In genomic region chr13:23740910-23741309, GRCm38 (mm10) we compare ENCODE assay signal across 8 mouse cellular contexts. TPM values are rescaled to one million over a fixed set of nuclear protein-coding genes. Genes with fewer than 3 reads are reported as not detected.
DNase-seq lines count a peak whose midpoint lies in the region; ATAC-seq and TF ChIP-seq lines count a peak whose summit lies in the region.

No protein-coding gene starts in this region.

- no peaks in the 10 kb centered on the region for H3K36me3 ChIP-seq in embryonic facial prominence, embryonic 13.5 days
- no peaks in the 10 kb centered on the region for H3K36me3 ChIP-seq in limb, embryonic 15.5 days

- peak overlapping the region; percentile 96 for H3K4me3 ChIP-seq in gastrocnemius, adult 2 months
- H3K4me3 ChIP-seq in embryonic facial prominence, embryonic 13.5 days: peak overlapping the region; percentile 65; the same call in 1 of the 2 replicates
- peak overlapping the region; percentile 57; the same call in 1 of the 2 replicates for H3K4me3 ChIP-seq in limb, embryonic 15.5 days

- H3K4me2 ChIP-seq in embryonic facial prominence, embryonic 13.5 days: peak overlapping the region; percentile 97
- peak overlapping the region; percentile 93 for H3K4me2 ChIP-seq in limb, embryonic 15.5 days

- H3K27ac ChIP-seq in gastrocnemius, adult 2 months: peak overlapping the region; percentile 96
- peak overlapping the region; percentile 99 for H3K27ac ChIP-seq in embryonic facial prominence, embryonic 13.5 days
- H3K27ac ChIP-seq in limb, embryonic 15.5 days: peak overlapping the region; percentile 98

- H3K27me3 ChIP-seq in embryonic facial prominence, embryonic 13.5 days: no peaks in the 10 kb centered on the region
- no peaks in the 10 kb centered on the region for H3K27me3 ChIP-seq in limb, embryonic 15.5 days

- H3K9ac ChIP-seq in embryonic facial prominence, embryonic 13.5 days: no peak overlapping the region
- H3K9ac ChIP-seq in limb, embryonic 15.5 days: no peak overlapping the region

- 47% methylated on average over 5 of the region's 5 CpGs for WGBS in embryonic facial prominence, embryonic 13.5 days
- WGBS in limb, embryonic 15.5 days: 56% methylated on average over 5 of the region's 5 CpGs

- ATAC-seq in embryonic facial prominence, embryonic 13.5 days (ENCODE audit: insufficient number of reproducible peaks, insufficient read depth, low FRiP score, low TSS enrichment, low read depth): no peak
- no peak for ATAC-seq in limb, embryonic 15.5 days (ENCODE audit: insufficient number of reproducible peaks, low FRiP score, low TSS enrichment, low read depth)

- DNase-seq in gastrocnemius, adult 2 months: no peak
- no peak for DNase-seq in gastrocnemius, postnatal 10 days
- peak; percentile 34 for DNase-seq in 3T3-L1 (ENCODE audit: low read depth, low spot score)
- no peak for DNase-seq in urinary bladder, postnatal 36 days (ENCODE audit: low spot score in 2 of 2)
- DNase-seq in right cerebral cortex, postnatal 14 days: no peak
- DNase-seq in right cerebral cortex, postnatal 36 days (ENCODE audit: low spot score in 2 of 2): no peak

- H3K9me3 ChIP-seq in embryonic facial prominence, embryonic 13.5 days: no peaks in the 10 kb centered on the region
- no peaks in the 10 kb centered on the region for H3K9me3 ChIP-seq in limb, embryonic 15.5 days

- H3K4me1 ChIP-seq in embryonic facial prominence, embryonic 13.5 days: peaks cover 17% of the 10 kb centered on the region
- H3K4me1 ChIP-seq in limb, embryonic 15.5 days: peaks cover 11% of the 10 kb centered on the region; the same call in 1 of the 2 replicates

- intact Hi-C loops in gastrocnemius, adult 2 months (cut with DNase I): no loop called here

- no peak for TF ChIP-seq CTCF in gastrocnemius, adult 2 months (IDR thresholded peaks at IDR 0.05)

RNA-seq across cellular contexts. Expression of gene Hist1h1c, which starts 2.3 kb away (rescaled TPM):
- 100 to 1,000 TPM; 135 to 164 TPM for total RNA-seq in gastrocnemius, adult 2 months (2021)
- 100 to 1,000 TPM; 361 to 459 TPM for total RNA-seq in gastrocnemius, postnatal 10 days (2021)
- polyA plus RNA-seq in embryonic facial prominence, embryonic 13.5 days (2015; fragmentation: Nextera tagmentation; extraction: Ambion mirVana): 25.0 and 28.9 TPM in 2 replicates
- polyA plus RNA-seq in limb, embryonic 15.5 days (2015; fragmentation: Nextera tagmentation; extraction: Ambion mirVana): 28.0 and 31.1 TPM in 2 replicates

RNA-seq across cellular contexts. Expression of gene Hist1h3c, which starts 4.5 kb away (rescaled TPM):
- total RNA-seq in gastrocnemius, adult 2 months (2021): not detected
- 10 to 100 TPM; 86.2 to 86.5 TPM for total RNA-seq in gastrocnemius, postnatal 10 days (2021)
- 11.3 and 14.4 TPM in 2 replicates for polyA plus RNA-seq in embryonic facial prominence, embryonic 13.5 days (2015; fragmentation: Nextera tagmentation; extraction: Ambion mirVana)
- 5.8 and 6.6 TPM in 2 replicates for polyA plus RNA-seq in limb, embryonic 15.5 days (2015; fragmentation: Nextera tagmentation; extraction: Ambion mirVana)

RNA-seq across cellular contexts. Expression of gene Hist1h2bb, which starts 5.6 kb away (rescaled TPM):
- total RNA-seq in gastrocnemius, adult 2 months (2021): 1 to 10 TPM; 1.1 to 2.3 TPM
- 100 to 1,000 TPM; 106 to 125 TPM for total RNA-seq in gastrocnemius, postnatal 10 days (2021)
- polyA plus RNA-seq in embryonic facial prominence, embryonic 13.5 days (2015; fragmentation: Nextera tagmentation; extraction: Ambion mirVana): 3.5 and 4.2 TPM in 2 replicates
- 2.0 and 2.1 TPM in 2 replicates for polyA plus RNA-seq in limb, embryonic 15.5 days (2015; fragmentation: Nextera tagmentation; extraction: Ambion mirVana)

RNA-seq across cellular contexts. Expression of gene Hist1h2ab, which starts 10.0 kb away (rescaled TPM):
- total RNA-seq in gastrocnemius, adult 2 months (2021): 1 to 10 TPM in 1 of 2 experiments, not detected in 1; 1.9 TPM
- total RNA-seq in gastrocnemius, postnatal 10 days (2021): 100 to 1,000 TPM; 187 to 217 TPM
- polyA plus RNA-seq in embryonic facial prominence, embryonic 13.5 days (2015; fragmentation: Nextera tagmentation; extraction: Ambion mirVana): 53.1 and 58.6 TPM in 2 replicates
- polyA plus RNA-seq in limb, embryonic 15.5 days (2015; fragmentation: Nextera tagmentation; extraction: Ambion mirVana): 23.3 and 37.2 TPM in 2 replicates

RNA-seq across cellular contexts. Expression of gene Hist1h3b, which starts 11.2 kb away (rescaled TPM):
- total RNA-seq in gastrocnemius, adult 2 months (2021): 1 to 10 TPM; 1.6 to 1.8 TPM
- 100 to 1,000 TPM; 213 to 261 TPM for total RNA-seq in gastrocnemius, postnatal 10 days (2021)
- 15.6 and 18.1 TPM in 2 replicates for polyA plus RNA-seq in embryonic facial prominence, embryonic 13.5 days (2015; fragmentation: Nextera tagmentation; extraction: Ambion mirVana)
- polyA plus RNA-seq in limb, embryonic 15.5 days (2015; fragmentation: Nextera tagmentation; extraction: Ambion mirVana): 4.0 and 12.0 TPM in 2 replicates

Comparison
In these comparisons a context has a peak if more than half of its experiments do, and no peak if none do; other contexts are left out.
1. RNA of gene Hist1h3c, which starts 4.5 kb away (total RNA-seq): 86.2 to 86.5 TPM in gastrocnemius, postnatal 10 days; not detected in gastrocnemius, adult 2 months; every median in the first group is over 10 times any median in the second.
2. RNA of gene Hist1h2bb, which starts 5.6 kb away (total RNA-seq): 106 to 125 TPM in gastrocnemius, postnatal 10 days; 1.1 to 2.3 TPM in gastrocnemius, adult 2 months; every median in the first group is over 10 times any median in the second.
3. Peak in every context shown above with its lines, with median percentiles within 50 percentile points of each other: H3K27ac ChIP-seq and H3K4me3 ChIP-seq.